Mouse (Mus musculus) limb, embryonic 10.5 days (tissue): ENCODE data around the gene Phf21a. TPM values are rescaled to one million over a fixed set of nuclear protein-coding genes. Genes with fewer than 3 reads are reported as not detected.
"Not testable (repeated sequence)": the region's sequence is repeated elsewhere in the genome, so short reads cannot be mapped to it uniquely, and the experiment has no call there.

ENCODE experiments used
- DNase-seq: peaks from one replicate; pipeline ENCODE4 v3.0.0-alpha.2; 2017; ENCODE audit warnings: low spot score
- H3K27ac ChIP-seq: fragments of 300-500 bp; sonication (generic); 2 replicates; pipeline ENCODE4 v1.5.1; 2016; ENCODE audit warnings: mild to moderate bottlenecking
- H3K27me3 ChIP-seq: fragments of 300-500 bp; sonication (generic); 2 replicates; pipeline ENCODE4 v1.6.1; 2016; ENCODE audit warnings: low read depth, mild to moderate bottlenecking; ENCODE audit not compliant: poor library complexity, severe bottlenecking
- H3K36me3 ChIP-seq: fragments of 300-500 bp; sonication (generic); 2 replicates; pipeline ENCODE4 v1.6.1; 2016; ENCODE audit warnings: mild to moderate bottlenecking, moderate library complexity
- H3K4me1 ChIP-seq: fragments of 300-500 bp; sonication (generic); 2 replicates; pipeline ENCODE4 v1.6.1; 2016
- H3K4me3 ChIP-seq: fragments of 300-500 bp; sonication (generic); 2 replicates; pipeline ENCODE4 v1.5.1; 2016; ENCODE audit warnings: mild to moderate bottlenecking, moderate library complexity
- H3K9me3 ChIP-seq: fragments of 300-500 bp; sonication (generic); replicated peaks from 2 replicates; pipeline ENCODE4 v1.6.1; 2016; ENCODE audit warnings: mild to moderate bottlenecking
- WGBS: fragments of 180-500 bp; shearing (Covaris S2); methylation state at CpG from one replicate; pipeline ENCODE4 v1.1.7; 2016; 5-methylcytosine and 5-hydroxymethylcytosine counted together
- polyA plus RNA-seq: library from polyadenylated mRNA; unstranded; fragments of >200 nt; fragmentation: Nextera tagmentation; extraction: Ambion mirVana; gene quantifications from 2 replicates; pipeline ENCODE4 v1.2.1, GENCODE M21; 2016

Phf21a gene
- polyA plus RNA-seq, 1 experiment from 2014 or later = 40.2 TPM

- no peak overlapping the region for H3K4me3 ChIP-seq
- no peaks in the 10 kb centered on the region for H3K36me3 ChIP-seq
- H3K27me3 ChIP-seq = no peaks in the 10 kb centered on the region
- H3K4me1 ChIP-seq = no peaks in the 10 kb centered on the region
- H3K9me3 ChIP-seq = no peaks in the 10 kb centered on the region
- WGBS = 97% methylated on average over 4 of the region's 4 CpGs
- no peak overlapping the region for H3K27ac ChIP-seq
- DNase-seq = no peak
These were observed 3.1 kb upstream of the Phf21a start for GRCm38 (mm10) chr2:92089782-92090181.

- WGBS = 89% methylated on average over 2 of the region's 2 CpGs
These were observed 586 bp downstream of the Phf21a start for GRCm38 (mm10) chr2:92093503-92093902.

GRCm38 (mm10) chr2:92094078-92094477 lies 1.2 kb downstream of the Phf21a start:
- DNase-seq = no peak
- Histone ChIP-seq H3K36me3 (no peaks in the 10 kb centered on the region), H3K4me3 (no peak overlapping the region), H3K9me3 (no peaks in the 10 kb centered on the region), H3K27me3 (no peaks in the 10 kb centered on the region), H3K27ac (no peak overlapping the region), H3K4me1 (no peaks in the 10 kb centered on the region)
- 62% methylated on average over 8 of the region's 8 CpGs for WGBS

More at GRCm38 (mm10) chr2:92093503-92093902, 586 bp downstream of the Phf21a start:
- not testable (repeated sequence) for H3K9me3 ChIP-seq, DNase-seq, H3K36me3 ChIP-seq, H3K27ac ChIP-seq, H3K27me3 ChIP-seq, H3K4me3 ChIP-seq, H3K4me1 ChIP-seq

- Histone ChIP-seq H3K9me3 (no peaks in the 10 kb centered on the region), H3K36me3 (no peaks in the 10 kb centered on the region), H3K27me3 (no peaks in the 10 kb centered on the region), H3K4me1 (no peaks in the 10 kb centered on the region), H3K4me3 (no peak overlapping the region), H3K27ac (no peak overlapping the region)
- DNase-seq = no peak
- WGBS = 87% methylated on average over 6 of the region's 6 CpGs
These were observed 7.9 kb downstream of the Phf21a start for GRCm38 (mm10) chr2:92100768-92101167.

GRCm38 (mm10) chr2:92124523-92124922 lies 31.6 kb downstream of the Phf21a start:
- H3K9me3 ChIP-seq = no peaks in the 10 kb centered on the region
- H3K4me1 ChIP-seq = no peaks in the 10 kb centered on the region
- H3K36me3 ChIP-seq = no peaks in the 10 kb centered on the region
- H3K27me3 ChIP-seq = no peaks in the 10 kb centered on the region
- DNase-seq = no peak
- no peak overlapping the region for H3K4me3 ChIP-seq
- no peak overlapping the region for H3K27ac ChIP-seq
- WGBS = 87% methylated on average over 5 of the region's 5 CpGs

- WGBS = 90% methylated on average over 8 of the region's 8 CpGs
- H3K27ac ChIP-seq = no peak overlapping the region
These were observed 32.4 kb downstream of the Phf21a start for GRCm38 (mm10) chr2:92125330-92125729.

GRCm38 (mm10) chr2:92130071-92130470 lies 37.2 kb downstream of the Phf21a start:
- 91% methylated on average over 7 of the region's 7 CpGs for WGBS
- Histone ChIP-seq H3K36me3 (no peaks in the 10 kb centered on the region), H3K4me3 (no peak overlapping the region), H3K27me3 (no peaks in the 10 kb centered on the region), H3K9me3 (no peaks in the 10 kb centered on the region), H3K4me1 (no peaks in the 10 kb centered on the region), H3K27ac (no peak overlapping the region)
- no peak for DNase-seq

More at GRCm38 (mm10) chr2:92125330-92125729, 32.4 kb downstream of the Phf21a start:
- Histone ChIP-seq H3K36me3 (no peaks in the 10 kb centered on the region), H3K4me3 (no peak overlapping the region), H3K4me1 (no peaks in the 10 kb centered on the region), H3K27me3 (no peaks in the 10 kb centered on the region), H3K9me3 (no peaks in the 10 kb centered on the region)
- DNase-seq = no peak

- Histone ChIP-seq H3K9me3 (no peaks in the 10 kb centered on the region), H3K4me1 (peaks cover 19% of the 10 kb centered on the region), H3K27ac (no peak overlapping the region), H3K36me3 (no peaks in the 10 kb centered on the region), H3K4me3 (no peak overlapping the region), H3K27me3 (no peaks in the 10 kb centered on the region)
- no peak for DNase-seq
These were observed 45.8 kb downstream of the Phf21a start for GRCm38 (mm10) chr2:92138736-92139135.

GRCm38 (mm10) chr2:92139365-92139764 lies 46.4 kb downstream of the Phf21a start:
- Histone ChIP-seq H3K27ac (no peak overlapping the region), H3K9me3 (no peaks in the 10 kb centered on the region), H3K27me3 (no peaks in the 10 kb centered on the region), H3K4me3 (no peak overlapping the region), H3K4me1 (peaks cover 19% of the 10 kb centered on the region), H3K36me3 (no peaks in the 10 kb centered on the region)
- no peak for DNase-seq

- no peak for DNase-seq
- Histone ChIP-seq H3K4me1 (peaks cover 19% of the 10 kb centered on the region), H3K4me3 (peak overlapping the region; percentile 35), H3K27ac (peak overlapping the region; percentile 65), H3K27me3 (no peaks in the 10 kb centered on the region), H3K36me3 (no peaks in the 10 kb centered on the region), H3K9me3 (no peaks in the 10 kb centered on the region)
- WGBS = 8% methylated on average over 7 of the region's 7 CpGs
These were observed 47.5 kb downstream of the Phf21a start for GRCm38 (mm10) chr2:92140383-92140782.

- DNase-seq = peak; percentile 61
- peak overlapping the region; percentile 65; the same call in 1 of the 2 replicates for H3K27ac ChIP-seq
- H3K9me3 ChIP-seq = no peaks in the 10 kb centered on the region
- peaks cover 19% of the 10 kb centered on the region for H3K4me1 ChIP-seq
- no peaks in the 10 kb centered on the region for H3K27me3 ChIP-seq
- H3K4me3 ChIP-seq = peak overlapping the region; percentile 35
- 7% methylated on average over 11 of the region's 11 CpGs for WGBS
- no peaks in the 10 kb centered on the region for H3K36me3 ChIP-seq
These were observed 48.2 kb downstream of the Phf21a start for GRCm38 (mm10) chr2:92141073-92141472.

GRCm38 (mm10) chr2:92143932-92144331 lies 51.0 kb downstream of the Phf21a start:
- H3K9me3 ChIP-seq = no peaks in the 10 kb centered on the region
- no peaks in the 10 kb centered on the region for H3K36me3 ChIP-seq
- H3K4me1 ChIP-seq = peaks cover 19% of the 10 kb centered on the region
- no peak overlapping the region for H3K27ac ChIP-seq
- DNase-seq = no peak
- WGBS = 36% methylated on average over 5 of the region's 5 CpGs
- no peaks in the 10 kb centered on the region for H3K27me3 ChIP-seq
- no peak overlapping the region for H3K4me3 ChIP-seq

- 78% methylated on average over 5 of the region's 5 CpGs for WGBS
- H3K4me1 ChIP-seq, H3K27me3 ChIP-seq, DNase-seq, H3K9me3 ChIP-seq, H3K27ac ChIP-seq, H3K4me3 ChIP-seq, H3K36me3 ChIP-seq: not testable (repeated sequence)
These were observed 55.2 kb downstream of the Phf21a start for GRCm38 (mm10) chr2:92147925-92148750.

GRCm38 (mm10) chr2:92164291-92164690 lies 71.4 kb downstream of the Phf21a start:
- Histone ChIP-seq H3K4me1 (no peaks in the 10 kb centered on the region), H3K9me3 (no peaks in the 10 kb centered on the region), H3K27ac (no peak overlapping the region), H3K27me3 (no peaks in the 10 kb centered on the region), H3K36me3 (no peaks in the 10 kb centered on the region), H3K4me3 (no peak overlapping the region)
- DNase-seq = no peak
- WGBS = 56% methylated on average over 10 of the region's 10 CpGs
